8 mouse cellular contexts compared by ENCODE assay signal in genomic region chr4:101356093-101356953, GRCm38 (mm10).
DNase-seq lines count a peak whose midpoint lies in the region; ATAC-seq lines count a peak whose summit lies in the region.

No protein-coding gene starts in this region.

- H3K36me3 ChIP-seq in hindbrain, embryonic 13.5 days = no peaks in the 10 kb centered on the region

- H3K9ac ChIP-seq in hindbrain, embryonic 13.5 days = peak overlapping the region; percentile 96

- peak overlapping the region; percentile 98 for H3K27ac ChIP-seq in hindbrain, embryonic 13.5 days

- no peaks in the 10 kb centered on the region for H3K9me3 ChIP-seq in hindbrain, embryonic 13.5 days

- H3K4me3 ChIP-seq in hindbrain, embryonic 13.5 days = peak overlapping the region; percentile 90

- peak; percentile 82 for DNase-seq in MN1 (ENCODE audit: low spot score)
- peak; percentile 87 to 90 for DNase-seq in cerebellum, postnatal 14 days
- DNase-seq in frontal cortex, postnatal 14 days (ENCODE audit: low spot score in 2 of 2) = peak; percentile 70 to 71
- peak; percentile 73 to 85 for DNase-seq in layer of hippocampus, postnatal 25 days (ENCODE audit: extremely low spot score in 1 of 2, low spot score in 1 of 2)
- peak; percentile 90 for DNase-seq in lung, postnatal 14 days
- peak; percentile 72 for DNase-seq in retina, adult 2 months (ENCODE audit: low read depth, low spot score)
- DNase-seq in thymus, postnatal 25 days = peak; percentile 58

- peaks cover 42% of the 10 kb centered on the region for H3K4me1 ChIP-seq in hindbrain, embryonic 13.5 days (replicated peaks)

- ATAC-seq in hindbrain, embryonic 13.5 days (ENCODE audit: low FRiP score) = peak; percentile 89

- WGBS in hindbrain, embryonic 13.5 days = under 1% methylated on average over 100 of the region's 107 CpGs

- peak overlapping the region; percentile 91 for H3K4me2 ChIP-seq in hindbrain, embryonic 13.5 days

- H3K27me3 ChIP-seq in hindbrain, embryonic 13.5 days = no peaks in the 10 kb centered on the region

Comparison
In these comparisons a context has a peak if more than half of its experiments do, and no peak if none do; other contexts are left out.
1. Peak in every context shown above with its lines: DNase-seq, ATAC-seq, H3K4me3 ChIP-seq and H3K27ac ChIP-seq.